Mouse (Mus musculus) cerebellum, adult 2 months (tissue): Measurements from ENCODE around the gene Tmtc1. TPM values are rescaled to one million over a fixed set of nuclear protein-coding genes. Genes with fewer than 3 reads are reported as not detected.

Experiments
- DNase-seq, 2 experiments: peaks; one replicate each; pipeline ENCODE4 v3.0.0; 2021
- H3K27ac ChIP-seq: fragments of 200-500 bp; 2 replicates; pipeline ENCODE4 v1.5.1; 2012; ENCODE audit warnings: low read length, control low read depth, inconsistent platforms; ENCODE audit not compliant: insufficient read depth
- H3K27me3 ChIP-seq: fragments of 200-500 bp; 2 replicates; pipeline ENCODE4 v1.6.1; 2012; ENCODE audit warnings: inconsistent platforms, mild to moderate bottlenecking, low read length, moderate library complexity; ENCODE audit not compliant: control insufficient read depth, insufficient read depth
- H3K4me1 ChIP-seq: fragments of 200-500 bp; 2 replicates; pipeline ENCODE4 v1.6.1; 2011; ENCODE audit warnings: low read length; ENCODE audit not compliant: control insufficient read depth, insufficient read depth
- H3K4me3 ChIP-seq: fragments of 200-500 bp; replicated peaks from 2 replicates; pipeline ENCODE3; 2011; ENCODE audit warnings: mild to moderate bottlenecking, low read depth, low read length, control low read depth; ENCODE audit not compliant: insufficient read depth
- CTCF ChIP-seq: fragments of 200-500 bp; IDR thresholded peaks from 2 replicates; pipeline ENCODE4 v1.5.1; 2011; ENCODE audit warnings: low read depth, mild to moderate bottlenecking, control low read depth, low read length, moderate library complexity, borderline replicate concordance; ENCODE audit not compliant: insufficient read depth
- POLR2A ChIP-seq: fragments of 200-500 bp; IDR thresholded peaks from 2 replicates; pipeline ENCODE4 v1.6.1; 2011; ENCODE audit warnings: low read length, control low read depth, borderline replicate concordance; ENCODE audit not compliant: insufficient read depth
- WGBS: fragments of 180-500 bp; shearing (Covaris S2); methylation state at CpG from one replicate; pipeline ENCODE4 v1.1.7; 2018; 5-methylcytosine and 5-hydroxymethylcytosine counted together
- polyA plus RNA-seq: library from polyadenylated mRNA; depleted of rRNA; stranded (reverse); fragments of >200 nt; gene quantifications from 2 replicates; pipeline ENCODE4 v1.2.3, GENCODE M21; 2012; rRNA removed

Gene Tmtc1
- polyA plus RNA-seq, 1 experiment: 18.5 TPM

DNA sequence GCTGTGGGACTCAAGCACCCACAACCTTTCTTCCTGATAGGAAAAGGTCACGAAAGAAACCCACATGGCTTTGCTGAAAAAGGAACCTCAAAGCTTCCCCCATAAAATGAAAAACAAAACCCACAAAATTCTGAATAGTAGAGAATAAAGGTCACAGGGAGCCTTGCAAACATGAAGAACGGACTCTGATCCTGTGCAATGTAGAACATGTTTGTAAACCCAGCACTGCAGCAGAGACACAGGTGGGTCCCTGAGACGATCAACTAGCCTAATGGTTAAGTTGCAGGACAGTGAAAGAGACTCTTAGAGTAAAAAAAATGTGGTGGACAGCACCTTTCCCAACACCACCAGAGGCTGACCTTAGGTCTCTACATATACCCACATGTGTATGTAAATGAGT lies 244.5 kb downstream of the Tmtc1 start:
- no peaks in the 10 kb centered on the region for H3K27me3 ChIP-seq
- no peak for DNase-seq
- H3K4me3 ChIP-seq: no peak overlapping the region
- H3K27ac ChIP-seq: no peak overlapping the region
- no peak for TF ChIP-seq POLR2A
- TF ChIP-seq CTCF: no peak
- WGBS: 95% methylated on average over 3 of the region's 3 CpGs
- no peaks in the 10 kb centered on the region for H3K4me1 ChIP-seq

DNA sequence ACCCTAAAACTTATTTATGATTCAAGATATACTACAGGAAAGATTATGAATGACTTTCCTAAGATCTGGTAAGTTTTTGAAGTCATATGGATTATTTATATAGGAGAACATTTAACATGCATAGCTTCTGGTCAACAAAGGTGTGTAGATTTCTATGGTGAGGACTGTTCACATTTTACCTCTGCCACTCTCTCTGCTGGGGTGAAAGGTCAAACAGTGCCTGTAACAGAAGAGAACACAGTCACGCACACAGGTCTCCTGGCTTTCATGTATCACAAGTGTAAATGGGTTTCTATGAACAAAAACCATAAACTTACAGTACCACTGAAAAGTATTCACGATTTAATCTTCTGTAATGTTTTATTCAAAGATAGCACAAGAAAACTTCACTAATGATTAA lies 245.0 kb downstream of the Tmtc1 start:
- Histone ChIP-seq H3K27ac (no peak overlapping the region), H3K4me3 (no peak overlapping the region), H3K27me3 (no peaks in the 10 kb centered on the region), H3K4me1 (no peaks in the 10 kb centered on the region)
- no peak for DNase-seq
- 97% methylated on average over 2 of the region's 2 CpGs for WGBS
- TF ChIP-seq CTCF (no peak), POLR2A (no peak)

GRCm38 (mm10) chr6:148193972-148194701 lies 250.1 kb downstream of the Tmtc1 start:
- 93% methylated on average over 6 of the region's 6 CpGs for WGBS

DNA sequence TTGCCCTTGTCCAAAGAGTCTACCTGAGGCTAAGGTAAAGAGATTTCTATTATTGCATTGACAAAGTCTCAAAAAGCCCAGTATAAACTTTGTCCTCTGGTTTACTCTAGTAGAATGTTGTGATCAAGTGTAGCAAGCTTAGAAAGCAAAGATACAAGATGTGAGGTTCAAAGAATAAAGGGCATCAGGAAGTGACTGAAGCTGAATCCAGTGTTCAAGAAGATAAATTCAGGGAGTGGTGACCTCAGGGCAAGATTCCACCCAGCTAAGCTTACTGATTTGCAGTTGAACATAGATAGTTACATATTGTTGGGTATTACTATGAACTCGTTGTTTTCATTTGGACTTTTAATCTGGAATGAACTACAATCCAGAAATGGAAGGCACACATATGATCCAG lies 258.5 kb downstream of the Tmtc1 start:
- H3K27me3 ChIP-seq: no peaks in the 10 kb centered on the region
- H3K27ac ChIP-seq: no peak overlapping the region
- H3K4me1 ChIP-seq: no peaks in the 10 kb centered on the region
- no peak for TF ChIP-seq POLR2A
- TF ChIP-seq CTCF: no peak
- no peak for DNase-seq
- 98% methylated on average over 1 of the region's 1 CpGs for WGBS
- no peak overlapping the region for H3K4me3 ChIP-seq

More at GRCm38 (mm10) chr6:148193972-148194701, 250.1 kb downstream of the Tmtc1 start:
- no peak overlapping the region for H3K4me3 ChIP-seq
- DNase-seq: no peak
- H3K27me3 ChIP-seq: no peaks in the 10 kb centered on the region
- H3K4me1 ChIP-seq: no peaks in the 10 kb centered on the region
- no peak overlapping the region for H3K27ac ChIP-seq
- TF ChIP-seq POLR2A (no peak), CTCF (no peak)

Other genes starting within 250 kb of the Tmtc1 start
- 57.9 and 59.0 TPM in 2 replicates for gene Ergic2, start 232.0 kb downstream of the Tmtc1 start, polyA plus RNA-seq